Comparison of ENCODE assay signal across 23 mouse cellular contexts in genomic region chr9:50234655-50235054, GRCm38 (mm10).
A peak's percentile ranks its signal among the peaks of the same experiment; 100 is the strongest.
DNase-seq lines count a peak whose midpoint lies in the region; ATAC-seq and TF ChIP-seq lines count a peak whose summit lies in the region.
"Had no signal": no experiment of that assay in that cellular context is flagged by ENCODE, and none has a peak within 500 bp of the region (broad histone marks: within the 10 kb centered on the region; RNA-seq: fewer than 3 reads in every experiment).

No protein-coding gene starts in this region.

- H3K4me3 ChIP-seq in heart, embryonic 12.5 days, result no peak overlapping the region
- no peak overlapping the region for H3K4me3 ChIP-seq in hindbrain, postnatal 0 days (ENCODE audit: low read length)
- H3K4me3 ChIP-seq in hindbrain, embryonic 11.5 days (ENCODE audit: low read depth, low read length), result no peak overlapping the region
- H3K4me3 ChIP-seq in midbrain, embryonic 14.5 days (replicated peaks; ENCODE audit: low read depth, low read length), result no peak overlapping the region
- no peak overlapping the region for H3K4me3 ChIP-seq in midbrain, embryonic 15.5 days
- H3K4me3 ChIP-seq: limb, embryonic 15.5 days; lung, embryonic 15.5 days; midbrain, embryonic 12.5 days; myocyte; neural tube, embryonic 13.5 days had no signal

- 0 out of 2 replicates have a peak, but pooled peaks cover 5% of the 10 kb centered on the region for H3K4me1 ChIP-seq in heart, embryonic 12.5 days (replicated peaks)
- peaks cover 5% of the 10 kb centered on the region for H3K4me1 ChIP-seq in hindbrain, postnatal 0 days (ENCODE audit: insufficient read depth, low read length)
- peaks cover 5% of the 10 kb centered on the region; the same call in 1 of the 2 replicates for H3K4me1 ChIP-seq in hindbrain, embryonic 11.5 days (replicated peaks; ENCODE audit: control insufficient read depth, insufficient read depth, low read length)
- H3K4me1 ChIP-seq in midbrain, embryonic 14.5 days (ENCODE audit: control insufficient read depth, insufficient read depth, low read length), result peaks cover 17% of the 10 kb centered on the region; the same call in 1 of the 2 replicates
- peaks cover 20% of the 10 kb centered on the region for H3K4me1 ChIP-seq in midbrain, embryonic 15.5 days

- peak; percentile 90 for DNase-seq in heart, adult 11 months
- peak; percentile 29 for DNase-seq in hindbrain, postnatal 0 days (ENCODE audit: low spot score)
- no peak for DNase-seq in hindbrain, embryonic 11.5 days (ENCODE audit: low spot score)
- DNase-seq in midbrain, embryonic 14.5 days, result peak; percentile 6
- peak; percentile 7 for DNase-seq in heart, postnatal 4 days
- no peak for DNase-seq in right cerebral cortex, adult 2 months (ENCODE audit: low spot score in 2 of 2)
- DNase-seq: adrenal gland, adult 2 months; cerebellum, adult 18-20 months; cerebellum, postnatal 36 days; embryo, embryonic 11 days; kidney, adult 18-20 months; kidney, postnatal 4 days; layer of hippocampus, adult 9-11 months; retina, postnatal 1 day; thymus, postnatal 25 days had no signal

- no peak for TF ChIP-seq CTCF in hindbrain, postnatal 0 days (IDR thresholded peaks at IDR 0.05; ENCODE audit: low read depth)

- H3K9me3 ChIP-seq in heart, embryonic 12.5 days (replicated peaks), result no peaks in the 10 kb centered on the region
- no peaks in the 10 kb centered on the region for H3K9me3 ChIP-seq in hindbrain, postnatal 0 days (ENCODE audit: low read length)
- H3K9me3 ChIP-seq in hindbrain, embryonic 11.5 days (ENCODE audit: control insufficient read depth, low read length), result no peaks in the 10 kb centered on the region
- no peaks in the 10 kb centered on the region for H3K9me3 ChIP-seq in midbrain, embryonic 14.5 days (ENCODE audit: control insufficient read depth, low read length)
- H3K9me3 ChIP-seq in midbrain, embryonic 15.5 days, result no peaks in the 10 kb centered on the region
- H3K9me3 ChIP-seq: limb, embryonic 15.5 days; lung, embryonic 15.5 days; midbrain, embryonic 12.5 days; neural tube, embryonic 13.5 days had no signal

- H3K9ac ChIP-seq in heart, embryonic 12.5 days, result no peak overlapping the region
- H3K9ac ChIP-seq in hindbrain, postnatal 0 days (replicated peaks; ENCODE audit: low read length), result no peak overlapping the region
- H3K9ac ChIP-seq in hindbrain, embryonic 11.5 days (ENCODE audit: low read depth, low read length), result no peak overlapping the region
- no peak overlapping the region for H3K9ac ChIP-seq in midbrain, embryonic 14.5 days (replicated peaks; ENCODE audit: low read length)
- no peak overlapping the region for H3K9ac ChIP-seq in midbrain, embryonic 15.5 days
- H3K9ac ChIP-seq: limb, embryonic 15.5 days; liver, embryonic 14.5 days; lung, embryonic 15.5 days; midbrain, embryonic 12.5 days; neural tube, embryonic 13.5 days had no signal

- no peaks in the 10 kb centered on the region for H3K27me3 ChIP-seq in heart, embryonic 12.5 days (replicated peaks)
- H3K27me3 ChIP-seq in hindbrain, postnatal 0 days (ENCODE audit: insufficient read depth, low read length), result no peaks in the 10 kb centered on the region
- no peaks in the 10 kb centered on the region for H3K27me3 ChIP-seq in hindbrain, embryonic 11.5 days (ENCODE audit: control insufficient read depth, insufficient read depth, low read length)
- no peaks in the 10 kb centered on the region for H3K27me3 ChIP-seq in midbrain, embryonic 14.5 days (ENCODE audit: control insufficient read depth, insufficient read depth, low read length)
- H3K27me3 ChIP-seq in midbrain, embryonic 15.5 days (replicated peaks), result no peaks in the 10 kb centered on the region
- H3K27me3 ChIP-seq: limb, embryonic 15.5 days; lung, embryonic 15.5 days; midbrain, embryonic 12.5 days; neural tube, embryonic 13.5 days had no signal

- no peak for ATAC-seq in heart, embryonic 12.5 days (ENCODE audit: insufficient number of reproducible peaks, low FRiP score)
- ATAC-seq in hindbrain, postnatal 0 days, result no peak
- ATAC-seq in hindbrain, embryonic 11.5 days (ENCODE audit: low FRiP score), result no peak
- no peak for ATAC-seq in midbrain, embryonic 14.5 days (ENCODE audit: low FRiP score, low TSS enrichment)
- no peak for ATAC-seq in midbrain, embryonic 15.5 days (replicated peaks)

- H3K4me2 ChIP-seq in heart, embryonic 12.5 days, result no peak overlapping the region
- H3K4me2 ChIP-seq in hindbrain, postnatal 0 days (ENCODE audit: low read depth, low read length), result no peak overlapping the region
- H3K4me2 ChIP-seq in hindbrain, embryonic 11.5 days (replicated peaks; ENCODE audit: low read depth, low read length), result no peak overlapping the region
- H3K4me2 ChIP-seq in midbrain, embryonic 14.5 days (ENCODE audit: low read length), result no peak overlapping the region
- H3K4me2 ChIP-seq in midbrain, embryonic 15.5 days, result no peak overlapping the region
- H3K4me2 ChIP-seq: limb, embryonic 15.5 days; lung, embryonic 15.5 days; midbrain, embryonic 12.5 days; neural tube, embryonic 13.5 days had no signal

- H3K27ac ChIP-seq in heart, embryonic 12.5 days (ENCODE audit: poor library complexity, severe bottlenecking), result no peak overlapping the region
- no peak overlapping the region for H3K27ac ChIP-seq in hindbrain, postnatal 0 days
- H3K27ac ChIP-seq in hindbrain, embryonic 11.5 days (ENCODE audit: low read depth, low read length), result no peak overlapping the region
- no peak overlapping the region for H3K27ac ChIP-seq in midbrain, embryonic 14.5 days (replicated peaks; ENCODE audit: low read depth, low read length)
- no peak overlapping the region for H3K27ac ChIP-seq in midbrain, embryonic 15.5 days
- H3K27ac ChIP-seq: limb, embryonic 15.5 days; liver, embryonic 14.5 days; lung, embryonic 15.5 days; midbrain, embryonic 12.5 days had no signal

- 78% methylated on average over 6 of the region's 6 CpGs for WGBS in heart, embryonic 12.5 days
- whole genome bisulfite sequencing in hindbrain, postnatal 0 days, result 48% methylated on average over 6 of the region's 6 CpGs
- WGBS in hindbrain, embryonic 11.5 days, result 81% methylated on average over 6 of the region's 6 CpGs
- 84% methylated on average over 6 of the region's 6 CpGs for WGBS in midbrain, embryonic 14.5 days
- 86% methylated on average over 6 of the region's 6 CpGs for WGBS in midbrain, embryonic 15.5 days

- H3K36me3 ChIP-seq in heart, embryonic 12.5 days, result no peaks in the 10 kb centered on the region
- H3K36me3 ChIP-seq in hindbrain, postnatal 0 days (ENCODE audit: insufficient read depth, low read length), result no peaks in the 10 kb centered on the region
- H3K36me3 ChIP-seq in hindbrain, embryonic 11.5 days (ENCODE audit: control insufficient read depth, insufficient read depth, low read length), result no peaks in the 10 kb centered on the region
- no peaks in the 10 kb centered on the region for H3K36me3 ChIP-seq in midbrain, embryonic 14.5 days (ENCODE audit: control insufficient read depth, insufficient read depth, low read length)
- no peaks in the 10 kb centered on the region for H3K36me3 ChIP-seq in midbrain, embryonic 15.5 days (replicated peaks)
- H3K36me3 ChIP-seq: limb, embryonic 15.5 days; lung, embryonic 15.5 days; midbrain, embryonic 12.5 days; neural tube, embryonic 13.5 days had no signal

Comparison
In these comparisons a context has a peak if more than half of its experiments do, and no peak if none do; other contexts are left out.
1. DNase-seq: peak in heart, adult 11 months (single experiment), hindbrain, postnatal 0 days (single experiment), midbrain, embryonic 14.5 days (single experiment) and heart, postnatal 4 days (single experiment); none in hindbrain, embryonic 11.5 days (single experiment) and right cerebral cortex, adult 2 months (0 of 2).